Mouse (Mus musculus) neural tube, postnatal 0 days (tissue): ENCODE measurements around the gene Slc7a8. TPM values are rescaled to one million over a fixed set of nuclear protein-coding genes. Genes with fewer than 3 reads are reported as not detected.

ENCODE experiments used
- polyA plus RNA-seq: library from polyadenylated mRNA; unstranded; fragments of >200 nt; fragmentation: Nextera tagmentation; extraction: Ambion mirVana; gene quantifications from 2 replicates; pipeline ENCODE4 v1.2.1, GENCODE M21; 2015

The Slc7a8 gene
- 5.2 and 6.2 TPM in 2 replicates for polyA plus RNA-seq

DNA sequence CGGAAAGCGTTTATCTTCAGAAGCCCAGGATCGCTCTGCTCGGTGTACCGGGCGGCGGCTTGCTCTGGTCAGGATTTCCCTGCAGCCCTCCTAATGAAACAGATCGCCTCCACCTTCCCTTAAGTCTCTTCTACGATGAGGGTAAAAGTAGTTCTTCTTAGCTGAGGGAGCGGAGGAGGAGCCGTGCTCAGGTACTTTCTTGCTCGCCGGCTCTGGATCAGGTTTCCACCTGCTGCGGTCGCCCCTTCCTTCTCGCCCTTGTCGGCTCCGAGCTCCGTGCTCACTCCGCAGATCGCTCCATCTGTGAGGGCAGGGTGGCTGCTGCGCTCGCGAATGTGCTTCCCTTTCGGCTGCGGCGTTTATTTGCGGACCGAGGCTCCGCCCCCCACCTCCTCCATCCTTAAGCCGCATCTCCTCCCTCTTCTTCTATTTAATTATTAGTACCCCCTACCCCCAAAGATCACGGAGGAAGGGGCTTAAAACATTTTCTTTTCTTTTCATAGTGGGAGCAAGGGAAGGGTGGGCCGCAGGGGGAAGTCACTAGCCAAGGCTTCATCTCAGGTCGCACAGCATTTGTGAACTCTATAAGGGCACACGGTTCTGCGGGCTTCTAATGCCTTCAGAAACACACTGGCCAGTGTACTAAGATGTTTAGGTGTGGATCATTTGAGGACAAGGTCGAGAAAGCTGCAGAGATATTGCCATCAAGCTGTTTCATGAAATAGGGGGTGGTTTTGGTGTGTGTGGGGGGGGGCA lies at the start of gene Slc7a8:
Slc7a8 (minus strand) TSS at position 337 of the 756 bp plus-strand sequence.

DNA sequence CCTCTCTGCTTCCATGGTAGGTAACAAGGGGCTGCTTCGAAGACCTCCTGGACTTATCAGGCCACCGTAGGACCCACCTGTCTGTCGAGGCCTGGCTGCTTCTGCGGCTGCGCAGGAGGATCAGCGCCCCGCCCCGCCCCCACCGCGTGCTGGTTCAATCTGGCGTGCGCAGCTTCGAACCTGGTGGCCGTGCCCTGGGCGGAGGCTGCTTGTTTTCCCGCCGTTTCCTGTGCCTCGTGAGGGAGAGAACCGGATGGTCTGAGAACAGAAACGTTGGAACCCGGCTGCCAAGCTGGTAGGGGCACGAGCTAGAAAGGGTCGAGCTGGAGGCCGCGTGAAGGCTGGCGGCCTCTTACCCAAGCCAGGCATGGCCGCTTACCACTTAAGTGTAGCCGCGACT lies 32.2 kb upstream of the Slc7a8 start, which contains the start of gene Rnf212b:
Rnf212b (plus strand) TSS at position 151 of the 400 bp plus-strand sequence.

DNA sequence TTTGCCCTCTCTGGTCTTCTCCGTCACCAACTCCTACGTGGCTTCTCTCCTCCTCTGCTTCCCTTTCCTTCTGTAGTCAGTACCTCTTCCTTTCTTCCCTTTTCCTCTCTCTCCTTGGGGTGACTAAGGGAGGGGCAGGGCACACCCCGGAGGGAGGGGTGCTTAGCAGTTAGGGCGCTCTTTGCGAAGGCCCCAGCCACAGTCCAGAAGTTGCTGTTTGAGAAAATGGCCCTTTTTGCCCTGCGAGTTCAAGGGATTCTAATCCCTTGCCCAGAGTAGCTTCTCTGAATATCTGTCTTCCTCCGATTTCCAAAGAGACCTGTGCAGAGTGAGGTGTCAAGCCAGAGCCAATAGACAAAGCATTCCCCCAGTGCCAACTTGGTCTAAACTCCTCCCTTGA lies 69.7 kb downstream of the Slc7a8 start, which contains the start of gene Cebpe:
Cebpe (minus strand) TSS at position 101 of the 400 bp plus-strand sequence.

DNA sequence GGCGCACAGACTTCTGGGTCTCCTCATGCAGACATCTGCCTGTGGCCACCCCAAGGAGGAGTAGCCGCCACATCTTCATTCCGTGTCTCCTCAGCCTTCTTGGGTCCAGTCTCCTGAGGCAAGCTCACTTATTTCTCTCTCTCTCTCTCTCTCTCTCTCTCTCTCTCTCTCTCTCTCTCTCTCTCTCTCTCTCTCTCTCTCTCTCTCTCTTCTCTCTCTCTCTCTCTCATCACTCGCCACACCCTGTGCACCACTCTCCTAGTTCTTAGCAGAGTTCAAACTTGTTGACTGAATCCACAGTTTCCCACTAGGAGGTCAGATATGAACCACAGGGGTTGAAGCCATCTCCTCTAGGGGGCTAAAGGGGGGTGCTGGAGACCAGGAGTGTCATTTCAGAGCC lies 83.0 kb downstream of the Slc7a8 start, which contains the start of gene Gm29776:
Gm29776 (minus strand) TSS at position 101 of the 400 bp plus-strand sequence.

DNA sequence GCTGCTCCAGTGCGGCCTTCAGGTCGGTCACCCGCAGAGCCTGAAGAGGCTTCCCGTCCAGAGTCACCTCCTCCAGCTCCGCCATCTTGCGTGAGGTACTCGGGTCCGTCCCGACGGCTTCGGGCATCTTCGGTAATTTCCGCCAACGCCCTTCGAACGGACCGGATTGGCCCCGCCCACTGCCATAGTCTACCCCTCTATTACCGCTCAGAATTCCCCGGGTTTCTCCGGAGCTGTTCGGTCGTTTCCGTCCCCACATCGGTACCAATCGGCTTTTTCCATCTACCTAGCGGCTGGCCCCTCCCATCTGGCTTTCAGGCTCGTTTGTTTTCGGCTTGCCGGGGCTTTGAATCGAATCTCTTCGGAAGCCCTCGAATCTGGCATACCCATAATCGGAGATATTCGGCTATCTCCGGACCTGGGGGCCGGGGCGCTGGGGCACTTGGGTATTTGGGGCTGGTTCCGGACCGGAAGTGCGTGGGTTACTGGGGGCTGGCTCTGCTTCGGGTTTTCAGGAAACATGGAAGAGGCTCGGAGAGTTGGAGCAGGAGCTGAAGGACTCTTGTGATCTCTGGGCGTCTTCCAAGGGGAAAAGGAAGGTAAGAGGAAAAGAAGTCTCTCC lies 95.1 kb downstream of the Slc7a8 start, which contains the start of gene Acin1:
Acin1 (minus strand) TSS at position 410 of the 622 bp plus-strand sequence.

DNA sequence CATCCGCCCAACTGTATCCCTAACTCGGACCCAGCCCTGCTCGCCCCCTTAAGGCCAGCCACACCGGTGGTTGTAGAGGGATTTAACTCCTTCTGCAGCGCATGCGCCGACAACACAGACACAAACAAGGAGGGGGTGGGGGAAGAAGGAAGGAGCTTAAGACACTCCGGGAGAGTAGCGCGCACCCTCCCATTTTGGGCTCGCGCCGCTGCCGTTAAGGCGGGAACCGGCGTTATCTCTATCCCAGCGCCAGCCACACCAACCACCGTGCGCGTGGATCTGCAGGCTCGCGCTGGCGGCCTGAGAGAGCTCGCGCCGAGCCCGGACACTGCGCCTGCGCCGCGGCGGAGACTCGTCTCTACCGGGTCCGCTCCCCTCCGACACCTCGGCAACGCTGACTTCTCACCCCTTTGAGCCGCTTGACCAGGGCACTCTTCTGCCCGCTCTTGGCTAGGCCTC lies 95.7 kb downstream of the Slc7a8 start, which contains the start of gene 1700123O20Rik:
1700123O20Rik (plus strand) TSS at position 154 of the 459 bp plus-strand sequence.

Other genes with a start within 250 kb of the Slc7a8 start
- 23.6 and 23.9 TPM in 2 replicates for gene Haus4, start 227.3 kb downstream of the Slc7a8 start, polyA plus RNA-seq
- gene Ajuba, start 204.4 kb downstream of the Slc7a8 start, polyA plus RNA-seq = 4.7 and 4.9 TPM in 2 replicates
- gene 4931414P19Rik, start 176.0 kb downstream of the Slc7a8 start, polyA plus RNA-seq = 3.2 and 4.7 TPM in 2 replicates
- gene Psmb5, start 163.9 kb downstream of the Slc7a8 start, polyA plus RNA-seq = 419 and 456 TPM in 2 replicates
- 0.04 and 0.34 TPM in 2 replicates for gene Psmb11, start 160.5 kb downstream of the Slc7a8 start, polyA plus RNA-seq
- not detected in 2 replicates for gene Gm17606, start 141.0 kb downstream of the Slc7a8 start, polyA plus RNA-seq
- gene Cdh24, start 140.6 kb downstream of the Slc7a8 start, polyA plus RNA-seq = 12.4 and 12.7 TPM in 2 replicates
- gene 1700123O20Rik, start 95.7 kb downstream of the Slc7a8 start, polyA plus RNA-seq = 61.4 and 65.9 TPM in 2 replicates
- gene Acin1, start 95.0 kb downstream of the Slc7a8 start, polyA plus RNA-seq = 92.8 and 99.3 TPM in 2 replicates
- 0.22 and 0.23 TPM in 2 replicates for gene Gm29776, start 83.1 kb downstream of the Slc7a8 start, polyA plus RNA-seq
- gene Cebpe, start 69.8 kb downstream of the Slc7a8 start, polyA plus RNA-seq = 0.17 TPM in 1 of 2 replicates, not detected in the other
- gene Rnf212b, start 32.2 kb upstream of the Slc7a8 start, polyA plus RNA-seq = not detected in 2 replicates
- 8.5 and 10.5 TPM in 2 replicates for gene Homez, start 89.0 kb upstream of the Slc7a8 start, polyA plus RNA-seq
- 7.9 and 8.4 TPM in 2 replicates for gene Ppp1r3e, start 95.6 kb upstream of the Slc7a8 start, polyA plus RNA-seq
- gene Bcl2l2, start 101.4 kb upstream of the Slc7a8 start, polyA plus RNA-seq = 4.3 and 5.6 TPM in 2 replicates
- not detected in 2 replicates for gene Gm20521, start 101.5 kb upstream of the Slc7a8 start, polyA plus RNA-seq
- 150 and 168 TPM in 2 replicates for gene Pabpn1, start 110.6 kb upstream of the Slc7a8 start, polyA plus RNA-seq
- gene Slc22a17, start 131.2 kb upstream of the Slc7a8 start, polyA plus RNA-seq = 466 and 485 TPM in 2 replicates
- 14.2 and 14.9 TPM in 2 replicates for gene Efs, start 144.2 kb upstream of the Slc7a8 start, polyA plus RNA-seq
- 0.43 and 0.81 TPM in 2 replicates for gene Il25, start 150.7 kb upstream of the Slc7a8 start, polyA plus RNA-seq
- gene Cmtm5, start 154.3 kb upstream of the Slc7a8 start, polyA plus RNA-seq = 73.0 and 76.3 TPM in 2 replicates
- gene Myh6, start 185.0 kb upstream of the Slc7a8 start, polyA plus RNA-seq = 1.7 and 2.0 TPM in 2 replicates
- not detected in 2 replicates for gene Gm17428, start 195.0 kb upstream of the Slc7a8 start, polyA plus RNA-seq
- gene Myh7, start 212.7 kb upstream of the Slc7a8 start, polyA plus RNA-seq = 4.2 and 4.5 TPM in 2 replicates
- 46.3 and 47.4 TPM in 2 replicates for gene Ngdn, start 233.5 kb upstream of the Slc7a8 start, polyA plus RNA-seq